Mouse (Mus musculus) testis, adult 2 months (tissue): ENCODE measurements at regions not wholly inside any gene's neighbourhood (a gene's known extent, or its start where the extent isn't known, plus 50 kb on each side); places are given as distances from the start of the nearest gene placed in this dataset.

ENCODE experiments used
- H3K27ac ChIP-seq: fragments of 200-500 bp; 2 replicates; pipeline ENCODE4 v1.5.1; 2012; ENCODE audit warnings: low read depth, low read length; ENCODE audit not compliant: control insufficient read depth, insufficient read depth
- H3K27me3 ChIP-seq: fragments of 200-500 bp; 2 replicates; pipeline ENCODE4 v1.6.1; 2012; ENCODE audit warnings: mild to moderate bottlenecking, low read length, moderate library complexity; ENCODE audit not compliant: control insufficient read depth, insufficient read depth
- H3K36me3 ChIP-seq: fragments of 200-500 bp; 2 replicates; pipeline ENCODE4 v1.6.1; 2012; ENCODE audit warnings: mild to moderate bottlenecking, low read length; ENCODE audit not compliant: control insufficient read depth, insufficient read depth
- H3K4me1 ChIP-seq: fragments of 200-500 bp; 2 replicates; pipeline ENCODE4 v1.6.1; 2012; ENCODE audit warnings: low read length; ENCODE audit not compliant: control insufficient read depth, insufficient read depth
- H3K4me3 ChIP-seq: fragments of 200-500 bp; 2 replicates; pipeline ENCODE4 v1.5.1; 2012; ENCODE audit warnings: low read depth, mild to moderate bottlenecking, low read length, moderate library complexity, mixed read lengths; ENCODE audit not compliant: control insufficient read depth
- CTCF ChIP-seq: fragments of 200-500 bp; IDR thresholded peaks from 2 replicates; pipeline ENCODE4 v1.5.1; 2012; ENCODE audit warnings: low read depth, mild to moderate bottlenecking, inconsistent platforms, low read length, moderate library complexity; ENCODE audit not compliant: control insufficient read depth, insufficient read depth, insufficient replicate concordance
- POLR2A ChIP-seq: fragments of 200-500 bp; IDR thresholded peaks from 2 replicates; pipeline ENCODE4 v1.6.1; 2012; ENCODE audit warnings: low read depth, mild to moderate bottlenecking, inconsistent platforms, low read length, moderate library complexity; ENCODE audit not compliant: control insufficient read depth

DNA sequence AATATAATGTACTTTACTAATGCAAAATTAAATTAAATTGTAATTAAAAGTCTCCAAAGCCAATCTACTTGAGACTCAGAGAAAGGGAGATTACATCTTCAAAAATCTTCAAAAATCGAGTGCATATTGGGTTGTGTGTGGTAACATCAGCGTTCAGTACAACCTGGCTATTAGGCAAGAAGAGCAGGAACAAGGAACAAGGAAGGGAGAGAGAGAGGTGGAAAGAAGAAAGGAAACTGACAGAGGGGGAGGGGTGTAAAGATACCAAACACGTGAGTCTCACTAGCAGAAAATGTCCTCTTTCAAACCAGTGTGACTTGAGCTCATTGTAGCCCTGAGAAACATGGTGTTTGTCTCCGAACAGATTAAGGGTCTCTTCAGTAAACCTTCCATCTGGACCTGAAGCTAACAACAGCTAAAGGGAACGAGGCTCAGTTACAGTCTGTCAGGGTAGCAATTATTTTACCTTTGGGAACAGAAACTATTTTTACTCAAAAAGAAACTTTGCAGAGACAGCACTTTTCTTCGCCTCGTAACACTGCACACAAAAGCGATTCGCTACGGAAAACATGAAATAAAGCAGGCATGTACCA, 67.5 kb upstream of the Cited2 start:
- TF ChIP-seq POLR2A = no peak
- TF ChIP-seq CTCF = no peak
- Histone ChIP-seq H3K4me1 (no peaks in the 10 kb centered on the region), H3K4me3 (no peak overlapping the region), H3K27ac (no peak overlapping the region), H3K27me3 (no peaks in the 10 kb centered on the region), H3K36me3 (no peaks in the 10 kb centered on the region)

DNA sequence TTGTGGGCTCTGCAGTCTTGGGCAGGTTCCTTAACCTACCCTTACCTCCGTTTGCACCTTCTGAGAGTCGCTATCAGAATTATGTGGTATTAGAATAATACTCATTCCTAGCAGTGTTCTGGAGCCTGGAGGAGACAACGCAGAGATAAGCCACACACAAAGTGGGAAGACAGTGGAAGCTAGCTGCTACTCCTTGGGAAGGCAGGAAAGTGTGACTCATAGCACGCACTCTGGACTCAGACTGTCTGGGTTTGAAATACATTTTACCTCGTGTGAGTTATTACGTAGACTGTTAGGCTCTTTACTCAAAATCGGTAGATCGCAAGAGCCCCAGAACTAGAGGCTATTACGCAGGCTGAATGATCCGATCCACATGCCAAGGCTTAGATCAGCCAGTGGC, 66.7 kb upstream of the Cited2 start:
- H3K4me3 ChIP-seq = no peak overlapping the region
- H3K36me3 ChIP-seq = no peaks in the 10 kb centered on the region
- H3K27ac ChIP-seq = no peak overlapping the region
- TF ChIP-seq CTCF (no peak), POLR2A (no peak)
- H3K4me1 ChIP-seq = no peaks in the 10 kb centered on the region
- H3K27me3 ChIP-seq = no peaks in the 10 kb centered on the region

DNA sequence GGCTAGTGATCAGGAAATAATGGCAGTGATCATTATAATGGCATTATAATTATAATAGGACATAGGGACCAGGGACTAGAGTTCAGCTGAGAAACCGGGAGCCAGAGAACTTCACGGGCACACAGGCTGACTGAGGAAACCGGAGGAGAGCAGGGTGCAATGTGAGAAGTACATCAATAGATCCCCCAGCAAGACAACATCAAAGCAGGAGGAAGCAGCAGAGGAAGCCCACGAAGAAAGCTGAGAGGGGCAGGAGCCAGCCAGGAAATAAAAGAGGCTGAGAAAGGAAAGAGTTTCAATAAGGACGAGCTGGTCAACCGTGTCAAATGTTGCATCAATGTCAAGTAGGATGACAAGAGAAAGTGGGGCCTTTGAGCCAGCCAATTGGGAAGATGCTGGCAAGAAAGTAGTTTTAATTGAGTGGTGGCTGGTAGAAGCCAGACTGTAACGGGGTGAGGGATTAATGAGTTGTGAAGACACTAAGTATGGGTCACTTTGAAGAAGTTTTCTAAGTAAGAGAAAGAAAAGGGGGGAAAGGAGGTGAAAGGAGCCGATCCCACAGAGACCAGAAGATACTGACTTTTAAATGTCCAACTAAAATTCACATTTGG, 66.0 kb upstream of the Cited2 start:
- TF ChIP-seq POLR2A (no peak), CTCF (no peak)
- H3K27me3 ChIP-seq = no peaks in the 10 kb centered on the region
- no peak overlapping the region for H3K27ac ChIP-seq
- no peak overlapping the region for H3K4me3 ChIP-seq
- H3K36me3 ChIP-seq = no peaks in the 10 kb centered on the region
- no peaks in the 10 kb centered on the region for H3K4me1 ChIP-seq

DNA sequence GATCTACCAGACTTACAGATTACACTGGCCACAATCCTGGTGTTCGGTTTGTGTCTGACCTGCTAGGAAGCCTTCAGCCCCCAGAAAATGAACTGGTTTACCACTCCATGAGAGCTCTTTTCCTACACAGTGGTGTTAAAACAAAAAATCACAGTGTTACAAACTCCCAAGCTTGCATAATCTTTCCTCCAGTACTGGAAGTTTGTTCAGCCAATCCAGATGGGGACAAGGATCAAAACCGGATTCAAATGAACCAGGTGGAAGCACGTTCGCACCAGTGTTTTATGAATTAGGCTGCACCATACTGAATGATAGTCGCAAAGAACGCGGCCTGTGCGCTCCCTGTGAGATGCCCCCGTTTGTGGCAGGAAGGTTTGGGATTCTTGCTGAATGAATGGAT, 63.4 kb upstream of the Cited2 start:
- Histone ChIP-seq H3K36me3 (no peaks in the 10 kb centered on the region), H3K4me1 (no peaks in the 10 kb centered on the region), H3K27me3 (no peaks in the 10 kb centered on the region), H3K4me3 (no peak overlapping the region), H3K27ac (no peak overlapping the region)
- TF ChIP-seq CTCF (no peak), POLR2A (no peak)

DNA sequence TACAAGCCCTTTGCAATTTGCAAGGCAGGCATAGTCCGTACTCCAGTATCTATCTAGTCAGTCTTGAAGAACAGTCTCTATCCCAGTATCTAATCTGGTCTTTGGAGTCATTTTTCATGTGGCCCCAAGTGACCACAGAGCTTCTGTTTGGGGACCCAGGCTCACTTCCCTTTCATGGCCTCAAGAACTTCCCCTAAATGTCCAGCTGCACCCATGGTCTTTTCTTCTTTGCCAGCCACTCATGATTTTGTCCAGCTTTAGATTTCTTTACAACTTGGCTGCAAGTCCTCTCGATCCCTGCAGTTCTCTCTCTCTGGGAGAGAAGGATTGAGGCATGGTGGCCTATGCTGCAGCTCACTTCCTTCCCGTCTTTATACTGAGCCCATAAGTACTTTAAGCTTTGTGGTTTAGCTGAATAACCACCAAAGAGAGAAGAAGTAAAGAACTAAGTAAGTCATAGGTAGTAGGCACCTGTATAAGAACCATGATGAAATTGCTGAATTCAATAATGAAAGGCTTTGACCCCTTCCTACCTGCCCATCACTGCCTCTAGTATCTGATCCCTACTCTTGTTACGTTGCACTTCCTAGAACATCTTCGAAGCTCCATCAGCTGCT, 62.1 kb upstream of the Cited2 start:
- H3K4me3 ChIP-seq = no peak overlapping the region
- H3K36me3 ChIP-seq = no peaks in the 10 kb centered on the region
- no peak overlapping the region for H3K27ac ChIP-seq
- H3K27me3 ChIP-seq = no peaks in the 10 kb centered on the region
- no peak for TF ChIP-seq POLR2A
- TF ChIP-seq CTCF = no peak
- H3K4me1 ChIP-seq = no peaks in the 10 kb centered on the region

GRCm38 (mm10) chr10:17666089-17666488, 56.9 kb upstream of the Cited2 start:
- no peak overlapping the region for H3K4me3 ChIP-seq
- H3K4me1 ChIP-seq = no peaks in the 10 kb centered on the region
- TF ChIP-seq CTCF (no peak), POLR2A (no peak)
- H3K27ac ChIP-seq = no peak overlapping the region
- no peaks in the 10 kb centered on the region for H3K36me3 ChIP-seq
- H3K27me3 ChIP-seq = no peaks in the 10 kb centered on the region

GRCm38 (mm10) chr10:17669401-17669800, 53.6 kb upstream of the Cited2 start:
- Histone ChIP-seq H3K27me3 (no peaks in the 10 kb centered on the region), H3K27ac (no peak overlapping the region), H3K4me1 (no peaks in the 10 kb centered on the region), H3K4me3 (no peak overlapping the region), H3K36me3 (no peaks in the 10 kb centered on the region)
- no peak for TF ChIP-seq CTCF
- no peak for TF ChIP-seq POLR2A
